Mouse (Mus musculus) gastrocnemius, adult 18-20 months (tissue): ENCODE data around the gene Ces2h. TPM values are rescaled to one million over a fixed set of nuclear protein-coding genes. Genes with fewer than 3 reads are reported as not detected.

ENCODE experiments used
- total RNA-seq, 2 experiments: library from RNA; stranded (reverse); gene quantifications; 2 replicates each; pipeline ENCODE4 v1.2.3; 2021

The Ces2h gene
- total RNA-seq, 2 experiments from 2014 or later, result not detected

Other genes starting within 250 kb of the Ces2h start
- gene Ces2b, start 169.3 kb upstream of the Ces2h start, total RNA-seq, result under 1 TPM; 0.14 to 0.19 TPM
- gene Ces2c, start 153.8 kb upstream of the Ces2h start, total RNA-seq, result under 1 TPM; 0.34 to 0.62 TPM
- gene Ces2e, start 74.6 kb upstream of the Ces2h start, total RNA-seq, result under 1 TPM in 1 of 2 experiments, not detected in 1; 0.19 TPM
- gene Ces2f, start 53.5 kb upstream of the Ces2h start, total RNA-seq, result not detected
- under 1 TPM; 0.40 to 0.50 TPM for gene Ces2g, start 39.1 kb upstream of the Ces2h start, total RNA-seq
- gene Ces3a, start 47.7 kb downstream of the Ces2h start, total RNA-seq, result under 1 TPM in 1 of 2 experiments, not detected in 1; 0.57 TPM
- gene Ces3b, start 82.9 kb downstream of the Ces2h start, total RNA-seq, result under 1 TPM in 1 of 2 experiments, not detected in 1; 0.12 TPM
- gene Ces4a, start 130.9 kb downstream of the Ces2h start, total RNA-seq, result not detected
- gene Cbfb, start 169.8 kb downstream of the Ces2h start, total RNA-seq, result 10 to 100 TPM; 80.3 to 88.8 TPM
- 10 to 100 TPM; 39.5 to 47.6 TPM for gene D230025D16Rik, start 224.3 kb downstream of the Ces2h start, total RNA-seq